Mouse (Mus musculus): ENCODE measurements around the gene Fli1.

- TF ChIP-seq CTCF (IDR thresholded peaks at IDR 0.05; ENCODE audit: low read depth, low read length) (no peak), POLR2A (IDR thresholded peaks at IDR 0.05; ENCODE audit: borderline replicate concordance, low read depth, low read length) (no peak)
Measured at GRCm38 (mm10) chr9:32535201-32535955, 7.3 kb downstream of the Fli1 start.
